Mouse (Mus musculus) embryo, embryonic 11 days (tissue): ENCODE results near the gene Tubgcp6.
A peak's percentile ranks its signal among the peaks of the same experiment; 100 is the strongest.

Experiments used
- DNase-seq: peaks from one replicate; pipeline ENCODE4 v3.0.0-alpha.2; 2015

Gene Tubgcp6

GRCm38 (mm10) chr15:89122649-89123366 lies at the start of gene Tubgcp6:
Tubgcp6 (minus strand) TSS chr15:89123112.
- DNase-seq = peak; percentile 97

DNA sequence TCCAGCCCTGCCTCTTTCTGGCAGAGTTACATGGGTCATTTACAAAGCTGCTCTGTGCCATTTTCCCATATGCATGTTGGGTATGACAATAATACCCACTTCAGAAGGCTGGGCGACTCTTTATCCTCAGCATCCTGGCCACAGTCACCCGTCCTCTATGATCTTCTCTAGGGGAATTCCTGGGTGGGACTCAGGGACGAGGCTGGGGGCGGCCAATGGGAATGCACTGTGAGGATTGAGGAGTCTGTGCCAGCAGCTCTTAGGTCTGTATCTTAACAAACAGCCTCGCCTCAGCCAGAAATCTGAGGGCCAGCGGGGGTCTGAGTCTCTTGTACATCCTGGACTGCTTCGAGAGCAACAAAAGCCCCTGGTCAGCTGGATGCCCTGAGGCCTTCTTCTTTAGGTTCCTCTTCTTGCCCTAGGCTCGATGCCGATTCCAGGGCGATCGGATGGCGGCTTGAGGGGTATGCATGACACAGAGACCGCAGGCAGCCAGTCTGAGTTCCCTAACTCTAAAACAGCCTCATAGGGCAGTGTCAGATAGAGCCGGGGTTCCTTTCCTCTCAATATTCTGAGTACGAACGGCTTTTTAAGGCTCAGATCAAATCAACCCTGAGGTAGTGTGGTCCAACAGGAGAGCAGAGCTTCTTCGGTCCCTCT lies 49.5 kb upstream of the Tubgcp6 start:
- DNase-seq = no peak

- DNase-seq = no peak
Measured at GRCm38 (mm10) chr15:89171526-89172051, 48.7 kb upstream of the Tubgcp6 start.

- DNase-seq = no peak
Measured at GRCm38 (mm10) chr15:89170102-89170501, 47.2 kb upstream of the Tubgcp6 start.

- DNase-seq = peak; percentile 88
Measured at GRCm38 (mm10) chr15:89169431-89169830, 46.5 kb upstream of the Tubgcp6 start.

- no peak for DNase-seq
Measured at GRCm38 (mm10) chr15:89168922-89169321, 46.0 kb upstream of the Tubgcp6 start.

GRCm38 (mm10) chr15:89165478-89165877 lies 42.6 kb upstream of the Tubgcp6 start:
- no peak for DNase-seq

DNA sequence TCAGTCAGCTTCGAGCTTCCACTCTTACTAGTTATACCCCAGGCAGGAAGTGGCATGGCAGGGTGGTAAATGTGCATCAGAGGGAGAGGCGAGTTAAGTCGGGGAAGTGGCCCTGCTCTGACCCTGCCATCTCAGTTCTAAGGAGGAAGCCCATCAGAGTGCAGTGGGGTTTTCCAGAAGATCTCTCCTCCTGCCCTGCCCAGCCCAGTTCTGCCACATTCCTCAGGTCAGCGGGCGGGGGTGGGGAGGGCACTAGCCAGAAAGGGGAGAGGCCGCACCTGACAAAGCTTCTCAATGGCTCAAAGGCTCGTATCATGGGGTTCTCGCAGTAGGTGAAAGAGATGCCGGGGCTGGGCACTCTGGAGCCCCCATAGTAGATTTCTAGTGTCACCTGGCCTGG lies 38.5 kb upstream of the Tubgcp6 start:
- DNase-seq = no peak

GRCm38 (mm10) chr15:89158516-89158915 lies 35.6 kb upstream of the Tubgcp6 start:
- DNase-seq = no peak

DNA sequence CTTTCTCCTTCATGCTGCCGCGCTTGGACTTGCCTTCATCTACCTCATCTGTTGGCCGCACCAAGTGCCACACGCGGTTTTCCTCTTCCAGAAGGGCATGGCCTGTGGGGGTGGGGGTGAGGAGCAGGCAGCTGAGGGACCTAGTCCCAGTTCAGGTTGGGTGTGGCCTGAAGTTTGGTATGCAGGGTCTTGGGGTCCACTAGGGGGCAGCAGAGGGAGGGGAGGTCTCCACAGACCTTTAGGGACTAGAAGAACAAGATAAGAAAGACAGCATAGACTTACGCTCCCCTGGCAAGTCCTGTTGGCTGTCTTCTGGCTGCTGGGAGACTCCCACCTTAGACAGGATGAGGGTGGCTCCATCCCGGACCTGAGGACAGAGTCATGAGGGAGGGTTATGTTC lies 35.0 kb upstream of the Tubgcp6 start:
- peak; percentile 89 for DNase-seq

GRCm38 (mm10) chr15:89152312-89152711 lies 29.4 kb upstream of the Tubgcp6 start:
- peak; percentile 80 for DNase-seq

DNA sequence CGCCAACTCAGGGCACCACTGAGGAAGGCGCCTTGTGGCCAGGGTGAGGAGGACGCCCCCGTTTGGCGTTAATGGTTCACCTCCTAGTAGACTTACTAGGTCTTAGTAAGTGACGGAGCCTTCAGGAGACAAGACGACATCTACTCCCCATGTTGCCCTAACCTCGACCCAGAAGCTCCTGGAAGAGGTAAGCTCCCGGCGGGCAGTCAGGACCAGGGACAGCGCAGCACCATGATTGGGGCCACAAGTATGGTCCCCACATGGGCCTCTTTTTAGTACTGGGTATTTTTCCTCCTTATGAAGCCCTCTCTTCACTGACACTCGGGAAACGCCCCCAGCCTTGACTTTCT lies 27.1 kb upstream of the Tubgcp6 start:
- DNase-seq = peak; percentile 71

DNA sequence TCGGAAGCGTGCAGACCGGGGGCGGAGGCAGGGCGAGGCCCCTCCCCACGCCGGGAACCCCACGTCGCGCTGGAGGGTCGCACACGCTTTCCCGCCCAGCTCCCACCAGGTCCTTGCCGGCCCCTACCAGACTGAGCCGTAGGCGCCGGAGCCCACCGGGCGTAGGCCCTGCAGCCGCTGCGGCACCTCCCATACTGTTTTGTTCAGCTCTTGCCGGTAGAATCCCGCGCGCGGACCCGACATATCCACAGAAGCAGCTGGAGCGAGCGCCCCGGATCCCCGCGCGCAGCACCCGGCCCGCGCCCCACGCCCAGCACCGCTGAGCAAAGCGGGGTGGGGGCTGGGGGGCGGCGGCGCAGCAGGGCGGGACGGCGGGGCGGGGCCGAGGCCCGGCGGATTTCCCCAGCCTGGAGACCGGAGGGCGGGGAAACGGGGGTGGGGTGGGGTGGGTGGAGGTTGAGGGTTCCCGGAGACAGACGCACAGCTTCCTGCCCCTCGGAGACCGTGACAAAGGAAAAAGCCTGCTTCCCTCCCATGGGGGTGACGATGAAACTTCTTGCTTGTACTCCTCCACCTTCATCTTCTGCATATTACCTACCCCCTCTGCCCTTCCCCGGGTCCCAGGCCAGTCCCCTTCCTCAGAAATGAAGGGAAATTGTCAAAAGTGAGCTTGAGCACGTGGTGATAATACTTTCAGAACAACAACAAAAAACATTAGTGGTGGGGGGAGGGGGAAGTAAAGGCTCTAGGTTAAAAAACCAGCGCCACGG lies 26.5 kb upstream of the Tubgcp6 start, which contains the start of gene Mapk11:
Gene Mapk11, minus strand, starts transcription at position 358 of the 770 bp plus-strand sequence.
- DNase-seq = peak; percentile 70

DNA sequence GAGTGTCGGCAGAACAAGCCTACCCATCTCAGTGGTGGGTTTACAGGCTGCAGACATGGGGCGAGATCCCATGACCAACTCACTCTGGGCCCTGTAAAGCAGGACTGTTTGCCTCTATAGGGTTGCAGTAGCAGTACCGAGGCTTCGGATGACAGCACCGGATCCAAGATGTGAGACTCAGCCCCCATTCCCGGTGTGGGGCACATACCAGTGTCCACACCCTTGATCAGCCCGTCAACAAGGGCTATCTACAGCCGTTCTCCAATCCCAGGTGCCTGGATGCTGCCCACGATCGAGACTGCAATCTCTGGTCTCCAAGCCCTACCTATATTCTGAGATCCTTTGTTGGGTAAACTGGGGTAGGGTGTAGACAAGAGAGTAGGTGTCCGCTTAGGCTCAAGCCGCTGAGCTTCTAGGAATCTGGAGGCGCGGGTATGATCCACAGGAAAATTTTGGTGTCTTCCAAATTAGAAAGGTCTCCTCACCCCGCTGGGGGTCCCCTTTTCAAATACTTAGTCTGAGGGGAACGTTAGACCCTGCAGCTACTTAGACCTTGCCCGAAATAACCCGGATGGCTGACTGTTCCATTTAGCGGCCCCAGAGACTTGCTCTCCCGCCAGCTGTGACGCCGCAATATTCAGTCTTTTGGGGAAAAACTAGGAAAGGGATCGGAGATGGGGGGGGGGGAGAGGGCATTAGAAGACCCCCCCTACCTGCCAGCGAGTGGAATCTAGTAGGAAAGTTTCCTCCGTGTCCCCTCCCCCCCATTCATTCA lies 25.8 kb upstream of the Tubgcp6 start:
- DNase-seq = peak; percentile 58

GRCm38 (mm10) chr15:89147895-89148294 lies 25.0 kb upstream of the Tubgcp6 start:
- no peak for DNase-seq

- no peak for DNase-seq
Measured at GRCm38 (mm10) chr15:89147456-89147855, 24.5 kb upstream of the Tubgcp6 start.

GRCm38 (mm10) chr15:89147024-89147423 lies 24.1 kb upstream of the Tubgcp6 start:
- no peak for DNase-seq

GRCm38 (mm10) chr15:89146537-89146936 lies 23.6 kb upstream of the Tubgcp6 start:
- peak; percentile 64 for DNase-seq

DNA sequence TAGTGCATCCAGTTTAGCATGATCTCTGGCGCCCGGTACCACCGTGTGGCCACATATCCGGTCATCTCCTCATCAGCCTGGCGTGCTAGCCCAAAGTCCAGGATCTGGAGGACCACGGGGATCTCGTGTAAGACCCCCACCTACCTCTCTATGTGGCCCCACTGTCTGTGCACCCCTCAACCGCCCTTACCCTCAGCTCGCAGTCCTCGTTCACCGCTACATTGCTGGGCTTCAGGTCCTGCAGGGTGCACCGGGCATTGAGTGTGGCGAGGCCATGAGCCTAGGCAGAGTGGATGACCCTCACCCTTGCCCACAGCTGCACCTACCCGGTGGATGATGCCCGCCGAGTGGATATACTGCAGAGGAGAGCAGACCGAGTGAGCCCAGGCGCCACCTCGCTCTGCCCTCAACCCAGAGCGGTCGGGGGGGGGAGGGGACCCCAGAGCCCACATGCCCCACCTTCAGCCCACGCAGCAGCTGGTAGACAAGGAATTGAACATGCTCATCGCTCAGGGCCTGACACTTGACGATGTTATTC lies 23.0 kb upstream of the Tubgcp6 start:
- no peak for DNase-seq

GRCm38 (mm10) chr15:89144965-89145364 lies 22.1 kb upstream of the Tubgcp6 start:
- DNase-seq = no peak

GRCm38 (mm10) chr15:89143134-89143533 lies 20.2 kb upstream of the Tubgcp6 start:
- no peak for DNase-seq

GRCm38 (mm10) chr15:89141905-89142304 lies 19.0 kb upstream of the Tubgcp6 start:
- DNase-seq = no peak
